Mouse (Mus musculus) small intestine, adult 2 months (tissue): ENCODE data around the gene Tradd.

ENCODE experiments used
- CTCF ChIP-seq: fragments of 200-500 bp; IDR thresholded peaks from 2 replicates; pipeline ENCODE4 v1.5.1; 2012; ENCODE audit warnings: low read depth, mild to moderate bottlenecking, control low read depth, inconsistent platforms, low read length, moderate library complexity, mixed read lengths; ENCODE audit not compliant: insufficient replicate concordance, insufficient read length; ENCODE audit errors: extremely low read depth
- POLR2A ChIP-seq: fragments of 200-500 bp; IDR thresholded peaks from 2 replicates; pipeline ENCODE4 v1.6.1; 2012; ENCODE audit warnings: low read depth, mild to moderate bottlenecking, control low read depth, inconsistent platforms, low read length, moderate library complexity

DNA sequence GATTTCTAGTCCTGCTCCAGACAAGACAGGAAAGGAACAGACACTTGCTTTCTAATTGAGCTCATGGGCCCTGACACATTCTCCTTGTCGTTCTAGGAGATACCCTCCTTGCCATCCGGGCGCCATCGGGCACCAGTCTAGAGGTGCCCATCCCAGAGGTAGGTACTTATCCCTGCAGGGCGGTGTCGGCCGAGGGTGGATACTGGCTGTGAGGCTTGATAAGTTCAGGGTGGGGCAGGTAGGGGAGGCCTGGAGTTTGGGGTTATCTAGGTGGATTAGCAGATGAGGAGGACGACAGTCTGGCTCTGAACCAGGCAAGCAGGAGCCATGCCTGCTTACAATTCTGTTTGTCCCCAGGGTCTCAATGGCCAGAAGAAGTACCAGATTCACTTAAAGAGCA, 35.6 kb upstream of the Tradd start:
- TF ChIP-seq POLR2A: no peak
- TF ChIP-seq CTCF: no peak
